Mouse (Mus musculus) layer of hippocampus, adult 2 months (tissue): ENCODE data around the gene Gm17581. TPM values are rescaled to one million over a fixed set of nuclear protein-coding genes. Genes with fewer than 3 reads are reported as not detected.

ENCODE experiments used
- DNase-seq, 2 experiments: peaks; one replicate each; pipeline ENCODE4 v3.0.0; 2022; ENCODE audit warnings: low spot score in 2 of 2
- H3K27ac ChIP-seq: fragments of 200-600 bp; 2 replicates; pipeline ENCODE4 v1.8.1; 2022
- H3K4me3 ChIP-seq: fragments of 200-600 bp; 2 replicates; pipeline ENCODE4 v1.8.1; 2022; ENCODE audit warnings: mild to moderate bottlenecking
- CTCF ChIP-seq: fragments of 200-600 bp; conservative IDR thresholded peaks from 2 replicates; pipeline ENCODE4 v1.8.1; 2022; ENCODE audit warnings: antibody characterized with exemption, mild to moderate bottlenecking, moderate library complexity
- total RNA-seq, 2 experiments: library from RNA; stranded (reverse); gene quantifications; 2 replicates each; pipeline ENCODE4 v1.2.3; 2021

Gm17581 gene
- total RNA-seq, 2 experiments from 2014 or later = not detected

- Histone ChIP-seq H3K27ac (no peak overlapping the region), H3K4me3 (no peak overlapping the region)
- DNase-seq = no peak
- TF ChIP-seq CTCF = no peak
Measured at GRCm38 (mm10) chr2:155695316-155695715, 40.4 kb downstream of the Gm17581 start.

- no peak for DNase-seq
- H3K27ac ChIP-seq = no peak overlapping the region
- no peak overlapping the region for H3K4me3 ChIP-seq
- no peak for TF ChIP-seq CTCF
Measured at GRCm38 (mm10) chr2:155694564-155694963, 41.1 kb downstream of the Gm17581 start.

GRCm38 (mm10) chr2:155693136-155693535, 42.5 kb downstream of the Gm17581 start:
- TF ChIP-seq CTCF = no peak
- Histone ChIP-seq H3K27ac (no peak overlapping the region), H3K4me3 (no peak overlapping the region)
- no peak for DNase-seq

- TF ChIP-seq CTCF = peak; percentile 95
- peak within 1 kb of the TSS; percentile 97 for H3K27ac ChIP-seq
- H3K4me3 ChIP-seq = peak within 1 kb of the TSS; percentile 93
- peak; percentile 94 to 99 for DNase-seq
Measured at GRCm38 (mm10) chr2:155691723-155692493, 43.8 kb downstream of the Gm17581 start, which contains the start of gene Trpc4ap. TSS of gene Trpc4ap (minus strand) at chr2:155692384.

GRCm38 (mm10) chr2:155691336-155691722, 44.3 kb downstream of the Gm17581 start:
- Histone ChIP-seq H3K4me3 (peak overlapping the region; percentile 93), H3K27ac (peak overlapping the region; percentile 97)
- no peak for TF ChIP-seq CTCF
- no peak for DNase-seq

- Histone ChIP-seq H3K4me3 (no peak overlapping the region; the same call in 1 of the 2 replicates), H3K27ac (peak overlapping the region; percentile 61)
- no peak for DNase-seq
- no peak for TF ChIP-seq CTCF
Measured at GRCm38 (mm10) chr2:155689211-155689610, 46.5 kb downstream of the Gm17581 start.

- no peak for TF ChIP-seq CTCF
- Histone ChIP-seq H3K4me3 (no peak overlapping the region), H3K27ac (no peak overlapping the region)
- no peak for DNase-seq
Measured at GRCm38 (mm10) chr2:155687746-155688145, 47.9 kb downstream of the Gm17581 start.

GRCm38 (mm10) chr2:155686572-155686971, 49.1 kb downstream of the Gm17581 start:
- Histone ChIP-seq H3K27ac (no peak overlapping the region), H3K4me3 (no peak overlapping the region)
- TF ChIP-seq CTCF = no peak
- DNase-seq = no peak

Other genes starting within 250 kb of the Gm17581 start
- gene Acss2, start 217.9 kb downstream of the Gm17581 start, total RNA-seq = 10 to 100 TPM; 62.6 to 70.8 TPM
- 100 to 1,000 TPM; 114 to 124 TPM for gene Ggt7, start 217.6 kb downstream of the Gm17581 start, total RNA-seq
- 10 to 100 TPM; 25.6 to 26.2 TPM for gene Gss, start 143.1 kb downstream of the Gm17581 start, total RNA-seq
- gene Myh7b, start 124.7 kb downstream of the Gm17581 start, total RNA-seq = 1 to 10 TPM; 5.5 to 5.6 TPM
- 100 to 1,000 TPM; 159 to 164 TPM for gene Trpc4ap, start 43.5 kb downstream of the Gm17581 start, total RNA-seq
- gene Edem2, start 6.4 kb downstream of the Gm17581 start, total RNA-seq = 10 to 100 TPM; 23.6 to 24.8 TPM
- under 1 TPM; 0.81 to 0.97 TPM for gene Procr, start 15.3 kb upstream of the Gm17581 start, total RNA-seq
- 10 to 100 TPM; 36.8 to 38.5 TPM for gene Mmp24, start 39.5 kb upstream of the Gm17581 start, total RNA-seq
- 10 to 100 TPM; 52.2 to 52.8 TPM for gene BC029722, start 83.6 kb upstream of the Gm17581 start, total RNA-seq
- gene Eif6, start 91.1 kb upstream of the Gm17581 start, total RNA-seq = 10 to 100 TPM; 61.7 to 65.1 TPM
- gene Fam83c, start 99.0 kb upstream of the Gm17581 start, total RNA-seq = not detected
- 10 to 100 TPM; 73.6 to 81.6 TPM for gene Uqcc1, start 194.4 kb upstream of the Gm17581 start, total RNA-seq
- gene Gm15557, start 204.9 kb upstream of the Gm17581 start, total RNA-seq = not detected
- under 1 TPM in 1 of 2 experiments, not detected in 1; 0.15 TPM for gene Gdf5, start 209.5 kb upstream of the Gm17581 start, total RNA-seq
- gene Cep250, start 220.6 kb upstream of the Gm17581 start, total RNA-seq = 10 to 100 TPM; 19.0 to 21.0 TPM